Mouse (Mus musculus) thymus, postnatal 36 days (tissue): ENCODE measurements around the gene Mthfd1.
A peak's percentile ranks its signal among the peaks of the same experiment; 100 is the strongest.

Experiments used
- DNase-seq, 2 experiments: peaks; one replicate each; pipeline ENCODE4 v3.0.0; 2022; ENCODE audit warnings: mixed read lengths in 2 of 2

Gene Mthfd1

DNA sequence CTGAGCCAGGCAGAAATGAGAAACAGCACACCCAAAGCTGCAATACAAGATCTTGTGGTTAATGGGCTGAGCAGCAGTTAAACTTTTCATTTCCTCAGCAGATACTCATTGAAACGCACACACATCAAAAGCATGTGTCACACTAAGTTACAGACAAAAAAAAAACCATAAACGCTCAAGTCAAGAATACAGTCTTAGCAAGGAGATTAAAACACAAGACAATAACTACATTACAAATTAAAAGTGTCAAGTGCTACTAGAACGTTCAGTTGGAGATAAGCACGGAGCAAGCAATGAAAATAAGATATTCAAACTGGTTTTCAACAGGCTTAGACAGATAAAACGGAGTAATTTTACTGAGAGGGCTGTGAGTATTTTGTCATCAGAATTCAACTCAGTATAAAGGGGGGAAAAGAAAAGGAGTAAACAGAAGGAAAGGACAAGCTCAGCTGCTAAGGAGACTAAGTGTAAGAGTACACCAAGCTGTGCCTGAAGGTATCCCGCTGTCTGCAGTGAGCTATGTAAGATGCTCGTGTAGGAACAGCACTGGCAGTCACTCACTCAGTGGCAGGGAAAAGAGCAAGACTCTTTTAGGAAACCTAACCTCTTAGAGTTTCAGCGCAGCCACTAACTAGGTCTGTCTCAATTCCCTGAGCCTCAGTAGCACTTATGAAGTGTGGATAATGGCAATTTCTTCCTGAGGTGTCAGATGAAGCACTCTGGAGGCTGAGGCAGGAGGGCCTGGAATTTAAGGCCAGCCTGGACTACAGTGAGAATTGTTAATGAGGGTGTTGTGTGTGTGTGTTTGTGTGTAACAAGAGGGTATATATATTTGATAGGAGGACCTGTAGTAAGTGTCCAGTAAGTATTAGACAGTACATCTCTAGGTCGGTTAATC is 106.6 kb downstream of the Mthfd1 start:
- DNase-seq = no peak

DNA sequence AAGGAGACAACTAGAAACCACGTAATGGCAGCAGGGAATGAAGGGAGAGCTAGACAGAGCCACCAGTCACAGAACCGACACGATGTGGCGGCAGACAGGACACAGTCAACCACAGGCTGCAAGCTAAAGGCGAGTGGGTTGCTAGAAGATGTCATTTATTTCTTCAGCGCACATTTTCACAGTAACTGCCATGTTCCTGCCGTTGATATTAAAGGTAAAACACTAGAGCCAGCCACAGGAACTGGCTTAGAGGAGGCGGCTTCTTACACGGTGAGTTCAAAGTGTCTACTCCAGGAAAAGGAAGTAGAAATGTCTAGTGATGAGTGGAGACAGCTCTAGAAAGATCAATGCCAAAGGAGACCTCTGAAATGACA is 107.2 kb downstream of the Mthfd1 start:
- peak; percentile 36 to 37 for DNase-seq

DNA sequence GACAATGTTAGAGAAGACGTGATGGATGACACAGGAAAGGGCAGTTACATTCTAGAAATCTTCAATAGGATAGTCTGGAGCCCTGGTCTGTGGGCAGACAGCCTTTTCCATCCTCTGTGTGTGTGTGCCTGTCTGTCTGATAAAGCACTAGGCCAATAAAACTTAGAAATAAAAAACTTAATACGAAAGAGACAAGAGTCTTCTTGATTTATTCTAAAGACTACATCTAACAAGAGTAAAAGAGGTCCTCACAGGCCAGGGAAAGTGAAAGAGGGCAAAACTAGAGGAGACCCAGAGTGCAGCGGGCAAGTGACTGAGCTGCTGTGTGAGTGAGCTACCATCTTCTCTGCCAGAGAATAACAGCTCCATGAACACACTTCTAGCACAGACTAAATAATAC is 111.2 kb downstream of the Mthfd1 start:
- no peak for DNase-seq

DNA sequence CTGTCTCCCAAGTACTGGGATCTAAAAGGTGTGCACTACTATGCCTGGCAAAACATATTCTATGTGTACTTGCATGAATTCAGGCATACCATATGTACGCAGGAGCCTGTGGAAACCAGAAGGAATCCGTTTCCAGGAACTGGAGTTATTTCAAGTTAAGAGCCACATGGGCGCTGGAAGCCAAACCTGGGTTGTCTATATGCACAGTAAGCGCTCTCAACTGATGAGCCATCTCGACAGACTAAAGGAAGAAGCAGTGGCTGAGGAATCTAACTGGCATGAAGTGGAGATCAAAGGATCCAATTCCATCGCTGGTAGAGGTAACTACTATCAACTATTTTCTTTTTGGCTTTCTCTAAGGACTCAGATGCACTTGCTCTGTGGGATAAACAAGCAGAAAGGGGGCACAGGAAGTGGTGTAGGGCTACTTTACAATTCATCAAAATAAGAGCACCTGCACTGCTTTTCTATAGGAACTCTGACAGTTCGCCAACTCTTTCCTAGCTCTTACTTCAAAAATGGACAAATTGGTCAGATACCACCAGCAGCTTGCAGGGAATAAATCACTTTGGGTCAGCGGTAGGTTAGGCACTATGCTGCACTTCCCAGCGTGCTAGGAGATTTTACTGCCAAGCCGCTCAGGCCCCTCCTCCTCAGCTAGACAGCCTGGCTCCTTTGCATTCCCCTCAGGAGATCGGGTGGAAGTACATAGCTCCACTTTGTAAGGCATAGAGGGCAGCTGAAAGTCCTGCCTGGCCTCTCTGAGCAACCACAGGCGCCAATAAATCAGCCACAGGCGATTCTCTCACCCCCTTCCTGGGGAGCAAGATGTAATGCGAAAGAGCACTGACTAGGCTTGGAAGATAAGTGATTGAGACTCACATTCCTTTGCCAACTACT is 112.2 kb downstream of the Mthfd1 start:
- DNase-seq = peak; percentile 37 to 52

DNA sequence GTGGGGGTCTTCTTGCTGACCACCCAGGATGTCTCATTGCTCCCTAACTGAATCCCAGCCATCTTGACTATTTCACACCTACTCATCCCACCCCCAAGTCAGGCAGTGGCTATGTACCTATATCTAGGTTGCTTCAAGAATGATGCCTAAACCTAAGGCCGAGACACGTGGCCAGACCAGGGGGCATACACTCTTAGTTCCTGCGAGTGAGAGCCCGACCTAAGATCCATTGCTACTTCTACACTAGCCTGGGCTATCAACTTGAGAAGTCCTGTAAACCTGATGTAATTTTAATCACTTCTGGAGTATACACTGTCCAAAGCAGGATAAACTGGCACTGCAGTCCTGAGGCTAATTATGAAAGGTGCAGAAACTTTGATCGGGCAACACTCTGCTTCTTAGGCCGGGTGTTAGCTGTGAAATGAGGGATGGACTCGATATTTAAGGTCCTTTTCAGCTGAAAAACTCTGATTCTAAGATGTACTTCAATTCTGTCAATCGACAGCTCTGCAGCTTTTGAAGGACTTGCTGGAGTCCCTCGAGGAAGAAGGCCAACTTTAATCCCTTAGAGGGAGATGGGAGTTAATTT is 113.2 kb downstream of the Mthfd1 start:
- DNase-seq = no peak

DNA sequence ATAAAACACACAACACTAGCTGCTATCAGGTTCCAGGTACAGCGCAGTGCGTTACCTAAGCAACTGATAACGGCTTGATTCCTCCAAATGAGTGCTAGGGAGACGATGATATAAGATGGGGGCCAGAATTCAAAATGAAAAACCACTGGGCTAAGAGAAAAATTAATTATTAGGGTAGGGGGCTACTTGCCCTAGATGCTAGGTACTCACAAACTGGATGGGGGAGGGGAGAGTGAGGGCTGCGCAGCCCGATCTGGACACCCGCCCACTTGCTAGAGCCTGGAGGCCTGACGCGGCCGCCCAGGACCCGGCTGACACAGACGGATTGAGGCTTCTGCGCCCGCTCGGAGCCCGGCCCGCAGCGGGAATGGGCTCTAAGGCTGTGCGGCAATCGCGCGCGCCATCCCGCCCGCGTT is 113.7 kb downstream of the Mthfd1 start:
- DNase-seq = no peak
